Mouse (Mus musculus) spleen, adult 2 months (tissue): ENCODE results near the gene Wdr35.

ENCODE experiments used
- CTCF ChIP-seq: fragments of 200-500 bp; IDR thresholded peaks from 2 replicates; pipeline ENCODE4 v1.5.1; 2011; ENCODE audit warnings: mild to moderate bottlenecking, inconsistent platforms; ENCODE audit not compliant: insufficient read depth, insufficient read length, insufficient replicate concordance; ENCODE audit errors: extremely low read depth
- POLR2A ChIP-seq: fragments of 200-500 bp; IDR thresholded peaks from 2 replicates; pipeline ENCODE4 v1.6.1; 2011; ENCODE audit warnings: low read depth, low read length, inconsistent platforms

- TF ChIP-seq CTCF (no peak), POLR2A (no peak)
Measured at GRCm38 (mm10) chr12:8927652-8928051, 46.0 kb upstream of the Wdr35 start.
